16 mouse cellular contexts compared by ENCODE assay signal in genomic region chr7:75080163-75080562, GRCm38 (mm10).
"Had no signal": no experiment of that assay in that cellular context is flagged by ENCODE, and none has a peak within 500 bp of the region (broad histone marks: within the 10 kb centered on the region; RNA-seq: fewer than 3 reads in every experiment).

No protein-coding gene starts in this region.

- DNase-seq: retina, postnatal 1 day; right cerebral cortex, adult 18-20 months; right cerebral cortex, postnatal 14 days; right cerebral cortex, postnatal 25 days; right cerebral cortex, postnatal 4 days; spleen, adult 18-20 months; thymus, adult 18-20 months; thymus, adult 2 months; thymus, postnatal 14 days; thymus, postnatal 25 days; thymus, postnatal 36 days; thymus, postnatal 4 days had no signal

- H3K27ac ChIP-seq: neural tube, embryonic 13.5 days; neural tube, embryonic 15.5 days; stomach, embryonic 15.5 days; stomach, postnatal 0 days had no signal

- H3K4me3 ChIP-seq: neural tube, embryonic 13.5 days; neural tube, embryonic 15.5 days; stomach, embryonic 15.5 days had no signal

- H3K36me3 ChIP-seq: neural tube, embryonic 13.5 days; neural tube, embryonic 15.5 days; stomach, embryonic 15.5 days had no signal

- H3K9me3 ChIP-seq: neural tube, embryonic 13.5 days; neural tube, embryonic 15.5 days; stomach, embryonic 15.5 days had no signal

- H3K4me1 ChIP-seq: stomach, embryonic 15.5 days had no signal

- H3K27me3 ChIP-seq: neural tube, embryonic 13.5 days; neural tube, embryonic 15.5 days; stomach, embryonic 15.5 days had no signal
